Mouse (Mus musculus): Measurements from ENCODE around the gene Col4a1. TPM values are rescaled to one million over a fixed set of nuclear protein-coding genes. Genes with fewer than 3 reads are reported as not detected.

Col4a1 gene
- polyA plus RNA-seq, 1 experiment from 2014 or later, result 93.3 TPM

- Histone ChIP-seq H3K4me2 (no peak overlapping the region), H3K9ac (no peak overlapping the region), H3K9me3 (no peaks in the 10 kb centered on the region), H3K27me3 (0 out of 2 replicates have a peak, but pooled peaks cover 3% of the 10 kb centered on the region), H3K4me1 (replicated peaks) (peaks cover 10% of the 10 kb centered on the region), H3K4me3 (no peak overlapping the region), H3K27ac (no peak overlapping the region), H3K36me3 (no peaks in the 10 kb centered on the region)
- ATAC-seq (ENCODE audit: low FRiP score), result no peak
- WGBS, result 74% methylated on average over 7 of the region's 7 CpGs
These were observed 114.0 kb downstream of the Col4a1 start for GRCm38 (mm10) chr8:11198650-11199049.

- no peak for ATAC-seq (ENCODE audit: low FRiP score)
- H3K27ac ChIP-seq, result no peak overlapping the region
- no peaks in the 10 kb centered on the region for H3K9me3 ChIP-seq
- peaks cover 3% of the 10 kb centered on the region for H3K4me1 ChIP-seq (replicated peaks)
- no peak overlapping the region for H3K9ac ChIP-seq
- H3K36me3 ChIP-seq, result no peaks in the 10 kb centered on the region
- WGBS, result 86% methylated on average over 3 of the region's 3 CpGs
- H3K27me3 ChIP-seq, result 0 out of 2 replicates have a peak, but pooled peaks cover 3% of the 10 kb centered on the region
- H3K4me3 ChIP-seq, result no peak overlapping the region
- H3K4me2 ChIP-seq, result no peak overlapping the region
These were observed 114.6 kb downstream of the Col4a1 start for GRCm38 (mm10) chr8:11197988-11198387.

- H3K9ac ChIP-seq, result no peak overlapping the region
- 71% methylated on average over 11 of the region's 11 CpGs for WGBS
- H3K27ac ChIP-seq, result no peak overlapping the region
- H3K4me1 ChIP-seq (replicated peaks), result no peaks in the 10 kb centered on the region
- H3K4me2 ChIP-seq, result no peak overlapping the region
- ATAC-seq (ENCODE audit: low FRiP score), result no peak
- H3K9me3 ChIP-seq, result no peaks in the 10 kb centered on the region
- no peak overlapping the region for H3K4me3 ChIP-seq
- H3K27me3 ChIP-seq, result 0 out of 2 replicates have a peak, but pooled peaks cover 3% of the 10 kb centered on the region
- H3K36me3 ChIP-seq, result no peaks in the 10 kb centered on the region
These were observed 115.4 kb downstream of the Col4a1 start for GRCm38 (mm10) chr8:11197261-11197660.

- peaks cover 8% of the 10 kb centered on the region for H3K4me1 ChIP-seq (replicated peaks)
- ATAC-seq (ENCODE audit: low FRiP score), result no peak
- H3K4me2 ChIP-seq, result no peak overlapping the region
- WGBS, result 68% methylated on average over 12 of the region's 12 CpGs
- no peaks in the 10 kb centered on the region for H3K36me3 ChIP-seq
- no peaks in the 10 kb centered on the region for H3K9me3 ChIP-seq
- peaks cover 18% of the 10 kb centered on the region for H3K27me3 ChIP-seq
- H3K4me3 ChIP-seq, result no peak overlapping the region
- no peak overlapping the region for H3K9ac ChIP-seq
- H3K27ac ChIP-seq, result no peak overlapping the region
These were observed 119.8 kb downstream of the Col4a1 start for GRCm38 (mm10) chr8:11192719-11193324.

GRCm38 (mm10) chr8:11187581-11188271 lies 124.9 kb downstream of the Col4a1 start:
- Histone ChIP-seq H3K4me1 (replicated peaks) (peaks cover 19% of the 10 kb centered on the region), H3K4me3 (peak overlapping the region; percentile 42), H3K27ac (no peak overlapping the region), H3K27me3 (peaks cover 30% of the 10 kb centered on the region), H3K9me3 (no peaks in the 10 kb centered on the region), H3K9ac (peak overlapping the region; percentile 67), H3K4me2 (peak overlapping the region; percentile 74), H3K36me3 (no peaks in the 10 kb centered on the region)
- peak; percentile 67 for ATAC-seq (ENCODE audit: low FRiP score)
- 2% methylated on average over 46 of the region's 46 CpGs for WGBS

GRCm38 (mm10) chr8:11186456-11186855 lies 126.2 kb downstream of the Col4a1 start:
- Histone ChIP-seq H3K27ac (no peak overlapping the region), H3K4me3 (no peak overlapping the region), H3K9ac (no peak overlapping the region), H3K27me3 (peaks cover 34% of the 10 kb centered on the region), H3K4me1 (replicated peaks) (peaks cover 19% of the 10 kb centered on the region), H3K9me3 (no peaks in the 10 kb centered on the region), H3K36me3 (no peaks in the 10 kb centered on the region), H3K4me2 (no peak overlapping the region)
- WGBS, result 61% methylated on average over 4 of the region's 4 CpGs
- ATAC-seq (ENCODE audit: low FRiP score), result no peak

- no peaks in the 10 kb centered on the region for H3K9me3 ChIP-seq
- no peak for ATAC-seq (ENCODE audit: low FRiP score)
- peaks cover 25% of the 10 kb centered on the region for H3K4me1 ChIP-seq (replicated peaks)
- no peak overlapping the region for H3K4me2 ChIP-seq
- H3K9ac ChIP-seq, result no peak overlapping the region
- no peak overlapping the region for H3K27ac ChIP-seq
- 96% methylated on average over 2 of the region's 2 CpGs for WGBS
- H3K36me3 ChIP-seq, result no peaks in the 10 kb centered on the region
- H3K4me3 ChIP-seq, result no peak overlapping the region
- peaks cover 34% of the 10 kb centered on the region for H3K27me3 ChIP-seq
These were observed 127.0 kb downstream of the Col4a1 start for GRCm38 (mm10) chr8:11185672-11186071.

- no peak for ATAC-seq (ENCODE audit: low FRiP score)
- Histone ChIP-seq H3K9me3 (no peaks in the 10 kb centered on the region), H3K27me3 (peaks cover 33% of the 10 kb centered on the region), H3K4me1 (replicated peaks) (peaks cover 27% of the 10 kb centered on the region), H3K27ac (no peak overlapping the region), H3K9ac (no peak overlapping the region), H3K36me3 (no peaks in the 10 kb centered on the region), H3K4me3 (no peak overlapping the region), H3K4me2 (no peak overlapping the region)
- WGBS, result 71% methylated on average over 9 of the region's 9 CpGs
These were observed 129.0 kb downstream of the Col4a1 start for GRCm38 (mm10) chr8:11183611-11184031.

GRCm38 (mm10) chr8:11182606-11183005 lies 130.0 kb downstream of the Col4a1 start:
- H3K36me3 ChIP-seq, result no peaks in the 10 kb centered on the region
- 76% methylated on average over 12 of the region's 12 CpGs for WGBS
- no peak overlapping the region for H3K27ac ChIP-seq
- ATAC-seq (ENCODE audit: low FRiP score), result no peak
- H3K9me3 ChIP-seq, result no peaks in the 10 kb centered on the region
- no peak overlapping the region for H3K4me2 ChIP-seq
- H3K9ac ChIP-seq, result no peak overlapping the region
- peaks cover 23% of the 10 kb centered on the region; the same call in 1 of the 2 replicates for H3K27me3 ChIP-seq
- H3K4me1 ChIP-seq (replicated peaks), result peaks cover 17% of the 10 kb centered on the region
- H3K4me3 ChIP-seq, result no peak overlapping the region

- WGBS, result 36% methylated on average over 4 of the region's 4 CpGs
- H3K9ac ChIP-seq, result no peak overlapping the region
- no peak for ATAC-seq (ENCODE audit: low FRiP score)
These were observed 130.5 kb downstream of the Col4a1 start for GRCm38 (mm10) chr8:11182148-11182484.

GRCm38 (mm10) chr8:11181420-11182147 lies 131.0 kb downstream of the Col4a1 start:
- Histone ChIP-seq H3K27me3 (peaks cover 23% of the 10 kb centered on the region; the same call in 1 of the 2 replicates), H3K4me2 (no peak overlapping the region), H3K9me3 (no peaks in the 10 kb centered on the region), H3K4me3 (no peak overlapping the region), H3K36me3 (no peaks in the 10 kb centered on the region), H3K27ac (no peak overlapping the region), H3K9ac (no peak overlapping the region), H3K4me1 (replicated peaks) (peaks cover 13% of the 10 kb centered on the region; the same call in 1 of the 2 replicates)
- ATAC-seq (ENCODE audit: low FRiP score), result no peak
- 66% methylated on average over 11 of the region's 11 CpGs for WGBS

More at GRCm38 (mm10) chr8:11182148-11182484, 130.5 kb downstream of the Col4a1 start:
- no peak overlapping the region for H3K27ac ChIP-seq
- no peaks in the 10 kb centered on the region for H3K9me3 ChIP-seq
- H3K4me1 ChIP-seq (replicated peaks), result peaks cover 13% of the 10 kb centered on the region
- no peaks in the 10 kb centered on the region for H3K36me3 ChIP-seq
- H3K4me3 ChIP-seq, result no peak overlapping the region
- H3K4me2 ChIP-seq, result no peak overlapping the region
- peaks cover 23% of the 10 kb centered on the region; the same call in 1 of the 2 replicates for H3K27me3 ChIP-seq

GRCm38 (mm10) chr8:11179869-11180268 lies 132.8 kb downstream of the Col4a1 start:
- Histone ChIP-seq H3K4me2 (no peak overlapping the region), H3K9ac (no peak overlapping the region), H3K9me3 (no peaks in the 10 kb centered on the region), H3K27me3 (peaks cover 23% of the 10 kb centered on the region; the same call in 1 of the 2 replicates), H3K4me3 (no peak overlapping the region), H3K4me1 (replicated peaks) (0 out of 2 replicates have a peak, but pooled peaks cover 13% of the 10 kb centered on the region), H3K36me3 (no peaks in the 10 kb centered on the region), H3K27ac (no peak overlapping the region)
- 84% methylated on average over 3 of the region's 3 CpGs for WGBS
- no peak for ATAC-seq (ENCODE audit: low FRiP score)
